Mouse (Mus musculus) forebrain, embryonic 13.5 days (tissue): ENCODE measurements around the gene 1810010D01Rik. TPM values are rescaled to one million over a fixed set of nuclear protein-coding genes. Genes with fewer than 3 reads are reported as not detected.

ENCODE experiments used
- ATAC-seq: fragments of 200-750 bp; cut with Nextera tagmentation; 2 replicates; pipeline ENCODE4 v1.8.0; 2017
- H3K27ac ChIP-seq: fragments of 300-500 bp; sonication (generic); 2 replicates; pipeline ENCODE4 v1.5.1; 2015; ENCODE audit warnings: inconsistent platforms, mild to moderate bottlenecking, moderate library complexity
- H3K27me3 ChIP-seq: fragments of 300-500 bp; sonication (generic); 2 replicates; pipeline ENCODE4 v1.6.1; 2015; ENCODE audit warnings: mild to moderate bottlenecking, inconsistent platforms
- H3K36me3 ChIP-seq: fragments of 300-500 bp; sonication (generic); 2 replicates; pipeline ENCODE4 v1.6.1; 2015; ENCODE audit warnings: mild to moderate bottlenecking, inconsistent platforms; ENCODE audit not compliant: poor library complexity, severe bottlenecking
- H3K4me1 ChIP-seq: fragments of 300-500 bp; sonication (generic); 2 replicates; pipeline ENCODE4 v1.6.1; 2015; ENCODE audit warnings: inconsistent platforms
- H3K4me2 ChIP-seq: fragments of 300-500 bp; sonication (generic); 2 replicates; pipeline ENCODE4 v1.6.1; 2015; ENCODE audit warnings: inconsistent platforms, mild to moderate bottlenecking, moderate library complexity
- H3K4me3 ChIP-seq: fragments of 300-500 bp; sonication (generic); 2 replicates; pipeline ENCODE4 v1.5.1; 2015; ENCODE audit warnings: mild to moderate bottlenecking, inconsistent platforms
- H3K9ac ChIP-seq: fragments of 300-500 bp; sonication (generic); 2 replicates; pipeline ENCODE4 v1.6.1; 2015; ENCODE audit warnings: mild to moderate bottlenecking, inconsistent platforms
- H3K9me3 ChIP-seq: fragments of 300-500 bp; sonication (generic); replicated peaks from 2 replicates; pipeline ENCODE4 v1.6.1; 2016; ENCODE audit warnings: inconsistent platforms
- WGBS: fragments of 180-500 bp; shearing (Covaris S2); methylation state at CpG from one replicate; pipeline ENCODE4 v1.1.7; 2015; 5-methylcytosine and 5-hydroxymethylcytosine counted together
- polyA plus RNA-seq: library from polyadenylated mRNA; unstranded; fragments of >200 nt; fragmentation: Nextera tagmentation; extraction: Ambion mirVana; gene quantifications from 2 replicates; pipeline ENCODE4 v1.2.1, GENCODE M21; 2015

1810010D01Rik gene
- 0.28 and 0.49 TPM in 2 replicates for polyA plus RNA-seq

DNA sequence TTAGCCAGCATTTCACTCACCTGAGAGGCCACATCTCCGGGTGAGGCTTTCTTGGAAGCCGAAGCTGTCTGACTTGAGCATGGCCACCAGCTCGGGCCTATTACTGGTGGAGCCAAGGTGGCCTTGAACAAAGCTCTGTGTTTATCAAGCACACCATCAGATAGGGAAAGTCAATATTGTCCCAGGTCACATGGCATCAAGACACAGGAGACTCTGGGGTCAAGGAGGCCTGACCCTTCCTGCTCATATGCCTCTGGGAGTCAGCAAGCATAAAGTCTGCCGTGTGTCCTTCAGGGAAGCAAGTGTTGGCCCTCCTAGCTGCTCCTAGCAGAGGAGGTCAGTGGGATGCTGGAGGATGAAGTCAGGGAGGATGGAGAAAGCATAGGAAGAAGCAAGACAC, at the start of gene 1810010D01Rik:
1810010D01Rik (minus strand) TSS at position 114 of the 400 bp plus-strand sequence.
- Histone ChIP-seq H3K9me3 (no peaks in the 10 kb centered on the region), H3K27me3 (no peaks in the 10 kb centered on the region), H3K36me3 (no peaks in the 10 kb centered on the region), H3K4me3 (no peak within 1 kb of the TSS), H3K4me2 (no peak within 1 kb of the TSS), H3K27ac (peak within 1 kb of the TSS; percentile 97), H3K4me1 (peaks cover 63% of the 10 kb centered on the region), H3K9ac (0 out of 2 replicates have a peak within 1 kb of the TSS, but pooled peaks have one; percentile 55)
- 90% methylated on average over 4 of the region's 4 CpGs for WGBS
- no peak for ATAC-seq

DNA sequence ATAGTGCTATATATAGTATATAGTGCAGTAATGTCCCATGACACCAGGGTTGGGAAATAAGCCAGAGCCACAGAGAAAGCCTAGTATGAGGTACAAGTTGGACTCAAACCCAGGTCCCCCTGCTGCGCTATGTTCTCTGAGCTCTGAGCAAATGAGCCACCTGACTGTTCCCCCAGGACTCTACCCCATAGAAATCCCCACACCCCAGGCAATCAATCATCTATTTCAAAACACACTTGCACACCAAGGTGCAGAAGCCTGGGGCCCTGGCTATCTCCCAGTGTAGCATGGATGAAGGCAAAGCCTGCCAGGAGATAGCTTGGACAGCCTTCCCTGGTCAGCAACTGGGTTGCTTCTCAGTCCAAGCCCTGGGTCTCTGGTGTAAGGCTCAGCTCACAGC, 48.2 kb upstream of the 1810010D01Rik start:
- Histone ChIP-seq H3K4me1 (0 out of 2 replicates have a peak, but pooled peaks cover 3% of the 10 kb centered on the region), H3K36me3 (no peaks in the 10 kb centered on the region), H3K9me3 (no peaks in the 10 kb centered on the region), H3K4me3 (no peak overlapping the region), H3K27me3 (no peaks in the 10 kb centered on the region), H3K9ac (no peak overlapping the region), H3K4me2 (no peak overlapping the region), H3K27ac (no peak overlapping the region)
- ATAC-seq, result no peak
- WGBS, result 94% methylated on average over 1 of the region's 1 CpGs

DNA sequence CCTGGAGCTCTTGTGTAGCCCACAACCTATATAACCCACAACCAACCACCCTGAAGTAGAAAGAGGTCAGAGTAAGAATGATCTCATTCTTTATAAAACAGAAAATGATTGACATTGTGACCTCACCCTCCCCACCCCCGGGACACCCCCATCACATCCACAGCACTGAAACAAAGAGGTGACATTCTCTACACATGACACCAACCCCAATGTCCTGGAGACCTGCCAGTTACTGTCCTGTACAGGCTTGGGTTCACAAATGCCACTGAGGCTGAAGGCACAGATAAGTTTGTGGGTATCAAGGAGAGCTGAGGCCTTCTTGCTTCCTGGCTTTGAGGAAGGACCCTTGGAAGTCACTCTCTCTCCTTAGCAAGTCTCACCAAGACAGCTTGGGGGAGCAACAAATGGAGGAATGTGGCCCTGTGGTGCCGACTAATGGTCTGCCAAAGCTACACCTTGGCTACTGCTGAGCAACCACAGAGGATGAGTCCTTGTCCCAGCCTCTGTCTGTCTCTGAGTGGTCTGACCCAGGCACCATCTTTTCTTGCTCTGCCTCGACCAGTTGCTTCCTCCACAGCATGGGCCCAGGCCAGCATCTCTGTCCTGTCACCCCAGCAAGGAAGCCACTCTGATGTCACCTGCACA, 46.2 kb upstream of the 1810010D01Rik start:
- WGBS, result 72% methylated on average over 3 of the region's 3 CpGs
- Histone ChIP-seq H3K36me3 (no peaks in the 10 kb centered on the region), H3K4me3 (no peak overlapping the region), H3K27me3 (no peaks in the 10 kb centered on the region), H3K27ac (no peak overlapping the region), H3K4me1 (0 out of 2 replicates have a peak, but pooled peaks cover 3% of the 10 kb centered on the region), H3K4me2 (no peak overlapping the region), H3K9me3 (no peaks in the 10 kb centered on the region), H3K9ac (no peak overlapping the region)
- ATAC-seq, result no peak

DNA sequence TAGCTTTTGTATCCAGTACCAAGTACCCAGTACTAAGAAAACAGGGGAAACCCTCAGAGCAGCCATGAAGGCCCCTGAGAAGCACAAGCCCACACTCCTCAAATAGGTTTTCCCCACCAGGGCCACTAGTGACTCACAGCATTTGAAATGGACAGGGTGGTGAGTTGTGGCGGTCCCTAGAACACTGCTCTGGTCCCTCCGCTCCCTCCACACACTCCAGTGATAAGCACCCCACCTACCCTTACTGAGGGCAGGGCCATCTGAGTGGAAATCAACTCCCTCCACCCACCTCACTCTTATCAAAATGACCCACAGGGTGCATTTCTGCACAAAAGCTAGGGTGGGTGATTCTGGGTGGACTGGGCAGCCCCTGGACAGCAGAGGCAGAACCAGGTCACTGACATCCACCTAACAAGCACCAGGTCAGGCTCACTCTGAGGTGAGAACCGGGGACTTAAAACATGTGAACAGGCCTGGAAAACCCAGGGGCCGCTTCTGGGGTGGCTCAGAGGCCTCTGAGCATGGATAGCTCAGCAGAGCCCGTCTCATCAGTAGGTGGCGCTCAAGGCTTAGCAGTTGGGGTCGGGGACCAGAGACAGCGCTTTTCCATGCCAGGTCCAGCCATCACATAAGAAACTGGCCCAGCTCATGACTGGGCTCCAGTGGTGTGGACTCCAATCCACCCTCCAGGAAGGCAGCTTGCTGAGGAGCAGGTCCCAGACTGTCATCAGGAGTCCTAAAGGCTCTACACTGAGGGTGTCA, 45.0 kb upstream of the 1810010D01Rik start:
- H3K9ac ChIP-seq, result peak overlapping the region; percentile 21; the same call in 1 of the 2 replicates
- H3K27ac ChIP-seq, result no peak overlapping the region

DNA sequence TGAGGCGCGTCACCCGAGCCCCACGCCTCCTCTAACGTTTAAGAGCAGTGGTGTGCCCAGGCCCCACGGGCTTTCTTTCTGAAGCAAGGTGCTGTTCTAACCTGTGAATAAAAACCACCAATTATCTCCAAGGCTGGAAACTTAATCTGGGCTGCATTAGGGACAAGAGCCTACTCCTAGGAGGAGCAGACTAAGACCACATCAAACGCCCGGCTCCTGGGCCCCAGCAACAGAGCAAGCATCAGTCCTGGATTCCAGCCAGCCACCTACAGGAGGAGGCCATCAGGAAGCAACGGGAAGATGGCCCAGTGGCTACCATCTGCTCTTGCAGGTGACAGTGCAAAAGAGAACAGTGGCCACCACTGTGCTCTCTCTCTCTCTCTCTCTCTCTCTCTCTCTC, 42.3 kb upstream of the 1810010D01Rik start:
- no peak overlapping the region for H3K4me3 ChIP-seq
- H3K9me3 ChIP-seq, result no peaks in the 10 kb centered on the region
- no peak for ATAC-seq
- H3K27ac ChIP-seq, result no peak overlapping the region
- no peaks in the 10 kb centered on the region for H3K27me3 ChIP-seq
- 72% methylated on average over 9 of the region's 9 CpGs for WGBS
- no peak overlapping the region for H3K9ac ChIP-seq
- 0 out of 2 replicates have a peak, but pooled peaks cover 3% of the 10 kb centered on the region for H3K4me1 ChIP-seq
- H3K36me3 ChIP-seq, result no peaks in the 10 kb centered on the region
- H3K4me2 ChIP-seq, result no peak overlapping the region

More for the DNA sequence above, 45.0 kb upstream of the 1810010D01Rik start:
- Histone ChIP-seq H3K36me3 (no peaks in the 10 kb centered on the region), H3K27me3 (no peaks in the 10 kb centered on the region), H3K4me1 (0 out of 2 replicates have a peak, but pooled peaks cover 3% of the 10 kb centered on the region), H3K9me3 (no peaks in the 10 kb centered on the region), H3K4me2 (no peak overlapping the region), H3K4me3 (no peak overlapping the region)
- peak; percentile 76 for ATAC-seq
- 25% methylated on average over 8 of the region's 8 CpGs for WGBS

DNA sequence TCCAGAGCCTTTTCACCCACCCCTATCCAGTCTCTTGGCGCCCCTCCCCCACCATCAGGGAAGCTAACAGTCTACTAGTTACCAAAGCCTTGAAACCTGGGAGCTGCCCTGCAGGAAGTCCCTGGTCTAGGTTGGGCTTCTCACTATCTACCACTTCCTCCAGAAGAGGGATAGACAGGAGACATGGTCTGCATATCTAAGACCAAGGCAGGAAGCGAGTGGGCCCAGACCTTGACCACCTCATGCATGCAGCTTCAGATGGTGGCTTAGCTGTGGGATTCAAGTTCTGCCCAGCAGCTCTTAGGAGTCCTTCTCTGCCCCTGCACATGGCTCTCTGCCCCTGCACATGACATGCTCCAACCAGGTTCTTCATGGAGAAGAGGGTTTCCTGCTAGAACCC, 41.0 kb upstream of the 1810010D01Rik start:
- H3K4me3 ChIP-seq, result no peak overlapping the region
- H3K9me3 ChIP-seq, result no peaks in the 10 kb centered on the region
- H3K9ac ChIP-seq, result no peak overlapping the region
- H3K27ac ChIP-seq, result no peak overlapping the region
- no peak for ATAC-seq
- 96% methylated on average over 2 of the region's 2 CpGs for WGBS
- no peaks in the 10 kb centered on the region for H3K36me3 ChIP-seq
- H3K4me1 ChIP-seq, result 0 out of 2 replicates have a peak, but pooled peaks cover 3% of the 10 kb centered on the region
- no peak overlapping the region for H3K4me2 ChIP-seq
- H3K27me3 ChIP-seq, result peaks cover 4% of the 10 kb centered on the region; the same call in 1 of the 2 replicates

DNA sequence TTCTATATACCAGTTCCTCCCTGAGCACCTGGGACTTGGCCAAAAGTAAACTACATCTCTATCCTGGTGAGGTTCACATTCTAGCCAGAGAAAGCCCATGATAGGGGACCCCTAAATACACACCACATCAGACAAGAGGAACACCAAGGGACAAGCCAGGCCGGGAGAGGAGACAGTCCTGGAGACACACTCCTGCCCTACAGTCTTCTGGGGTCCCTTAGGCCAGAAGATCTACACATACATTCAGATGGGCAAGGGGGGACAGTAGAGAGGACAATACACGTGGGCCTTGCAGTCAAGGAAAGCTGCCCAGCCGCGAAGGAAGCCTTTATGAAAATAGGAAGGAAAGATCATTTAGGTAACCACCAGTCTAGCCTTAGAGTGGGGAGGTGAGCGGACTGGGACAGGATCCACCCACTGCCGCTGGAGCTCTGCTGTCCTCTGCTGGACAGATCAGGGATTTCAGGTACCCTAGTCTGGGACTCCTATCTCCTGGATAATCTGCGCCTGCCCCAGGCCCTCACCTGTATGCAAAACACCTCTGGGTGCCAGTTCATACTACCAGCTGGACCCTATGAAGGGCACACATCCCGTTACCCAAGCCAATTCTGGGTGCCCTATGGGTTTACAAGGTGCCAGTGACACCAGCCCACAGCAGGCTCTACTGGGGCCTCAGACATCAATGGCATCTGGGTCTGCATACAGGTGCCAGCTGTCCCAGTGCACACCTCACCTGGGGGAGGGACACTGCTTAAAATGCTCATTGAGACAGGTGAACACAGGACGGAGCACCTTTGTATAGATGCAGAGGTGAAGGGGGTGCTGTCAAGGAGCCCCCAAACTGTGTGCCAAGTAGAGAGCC, 35.2 kb upstream of the 1810010D01Rik start:
- H3K9me3 ChIP-seq, result no peaks in the 10 kb centered on the region

DNA sequence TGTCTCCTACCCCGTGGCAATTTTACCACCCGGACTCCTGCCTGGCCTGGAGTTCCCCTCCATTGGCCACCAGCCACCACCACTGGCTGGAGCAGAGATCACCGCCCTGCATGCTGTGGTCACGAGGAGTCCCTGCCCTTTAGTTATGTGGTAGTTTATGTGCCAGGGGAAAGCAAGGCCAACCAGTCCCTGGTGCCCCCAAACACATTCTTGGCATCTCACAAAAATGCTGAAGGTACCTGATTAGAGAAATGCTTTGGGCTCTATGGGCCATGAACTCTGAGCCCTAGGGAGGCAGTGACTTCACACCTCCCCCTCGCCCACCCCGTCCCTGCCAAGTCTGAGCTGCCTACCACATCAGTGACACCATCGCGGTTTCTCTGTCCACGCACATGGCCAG, 34.1 kb upstream of the 1810010D01Rik start:
- WGBS, result 83% methylated on average over 9 of the region's 9 CpGs
- no peak for ATAC-seq

More for the DNA sequence above, 35.2 kb upstream of the 1810010D01Rik start:
- 16% methylated on average over 9 of the region's 9 CpGs for WGBS
- peak; percentile 87 for ATAC-seq
- Histone ChIP-seq H3K36me3 (no peaks in the 10 kb centered on the region), H3K9ac (no peak overlapping the region; the same call in 1 of the 2 replicates), H3K27ac (no peak overlapping the region), H3K27me3 (peaks cover 4% of the 10 kb centered on the region; the same call in 1 of the 2 replicates), H3K4me3 (no peak overlapping the region), H3K4me2 (no peak overlapping the region), H3K4me1 (no peaks in the 10 kb centered on the region)

DNA sequence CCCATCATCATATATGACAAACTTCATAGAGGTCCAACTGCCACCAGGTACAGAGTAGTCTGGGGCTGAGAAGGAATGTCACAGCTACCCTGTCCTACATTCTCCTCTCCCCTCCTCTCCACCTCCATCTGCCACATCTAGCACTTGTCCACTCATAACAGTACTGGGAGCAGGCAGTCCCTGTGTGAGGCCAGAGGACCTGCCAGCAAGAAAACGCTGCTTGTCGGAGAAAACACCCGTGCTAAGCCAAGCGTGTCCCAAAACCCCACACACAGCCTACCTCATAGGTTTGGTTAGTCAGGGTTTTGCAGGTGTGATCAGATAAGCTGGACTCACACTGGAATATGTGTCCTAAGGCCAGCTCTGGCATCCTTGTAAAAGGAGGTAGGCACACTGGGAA, 33.0 kb upstream of the 1810010D01Rik start:
- no peak overlapping the region for H3K9ac ChIP-seq
- no peak overlapping the region for H3K4me2 ChIP-seq
- no peak for ATAC-seq
- whole genome bisulfite sequencing, result 82% methylated on average over 4 of the region's 4 CpGs
- no peak overlapping the region for H3K4me3 ChIP-seq
- H3K4me1 ChIP-seq, result no peaks in the 10 kb centered on the region
- H3K27ac ChIP-seq, result no peak overlapping the region
- no peaks in the 10 kb centered on the region for H3K36me3 ChIP-seq
- H3K27me3 ChIP-seq, result peaks cover 4% of the 10 kb centered on the region; the same call in 1 of the 2 replicates
- no peaks in the 10 kb centered on the region for H3K9me3 ChIP-seq

More for the DNA sequence above, 34.1 kb upstream of the 1810010D01Rik start:
- Histone ChIP-seq H3K9ac (no peak overlapping the region), H3K4me3 (no peak overlapping the region), H3K4me1 (no peaks in the 10 kb centered on the region), H3K27ac (no peak overlapping the region), H3K9me3 (no peaks in the 10 kb centered on the region), H3K4me2 (no peak overlapping the region), H3K36me3 (no peaks in the 10 kb centered on the region), H3K27me3 (peaks cover 4% of the 10 kb centered on the region; the same call in 1 of the 2 replicates)

DNA sequence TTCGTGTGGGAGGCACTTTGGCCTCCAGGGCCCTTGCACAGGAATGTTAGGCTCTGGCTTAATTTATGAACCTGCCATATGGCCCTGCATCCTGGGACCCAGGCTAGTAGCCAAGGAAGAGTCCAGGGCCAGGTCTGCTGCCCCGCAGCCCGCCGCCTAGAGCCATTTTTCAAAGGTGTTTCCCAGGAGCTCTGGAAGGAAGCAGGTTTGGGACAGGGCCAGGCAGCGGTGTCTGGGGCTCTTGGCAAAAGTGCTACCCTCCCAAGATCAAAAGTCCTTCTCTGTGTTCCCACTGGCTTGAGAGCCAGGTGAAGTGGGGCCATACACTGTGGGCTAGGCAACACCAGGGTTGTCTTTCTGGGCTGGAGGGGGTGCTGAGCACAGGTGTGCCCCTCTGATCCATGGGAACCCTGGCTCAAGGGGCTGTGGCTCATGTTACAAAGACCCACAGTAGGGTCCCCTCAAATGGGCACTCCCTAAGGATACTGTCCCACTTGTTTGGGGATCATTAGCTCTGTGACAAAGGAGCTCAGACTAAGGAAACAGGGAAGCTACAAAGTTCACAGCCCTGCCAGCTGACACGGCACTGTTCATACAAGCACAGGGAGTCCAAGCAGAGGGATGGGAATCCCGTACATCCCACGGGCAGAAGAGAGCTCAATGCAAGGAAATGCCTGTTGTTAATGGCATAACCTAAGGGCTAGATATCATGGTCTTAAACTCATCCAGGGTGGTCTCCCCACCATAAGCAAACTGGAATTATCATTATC, 32.0 kb upstream of the 1810010D01Rik start:
- Histone ChIP-seq H3K9me3 (no peaks in the 10 kb centered on the region), H3K4me1 (no peaks in the 10 kb centered on the region), H3K9ac (no peak overlapping the region), H3K27ac (no peak overlapping the region), H3K27me3 (peaks cover 4% of the 10 kb centered on the region; the same call in 1 of the 2 replicates), H3K4me2 (no peak overlapping the region), H3K4me3 (no peak overlapping the region), H3K36me3 (no peaks in the 10 kb centered on the region)
- WGBS, result 69% methylated on average over 8 of the region's 8 CpGs
- no peak for ATAC-seq

DNA sequence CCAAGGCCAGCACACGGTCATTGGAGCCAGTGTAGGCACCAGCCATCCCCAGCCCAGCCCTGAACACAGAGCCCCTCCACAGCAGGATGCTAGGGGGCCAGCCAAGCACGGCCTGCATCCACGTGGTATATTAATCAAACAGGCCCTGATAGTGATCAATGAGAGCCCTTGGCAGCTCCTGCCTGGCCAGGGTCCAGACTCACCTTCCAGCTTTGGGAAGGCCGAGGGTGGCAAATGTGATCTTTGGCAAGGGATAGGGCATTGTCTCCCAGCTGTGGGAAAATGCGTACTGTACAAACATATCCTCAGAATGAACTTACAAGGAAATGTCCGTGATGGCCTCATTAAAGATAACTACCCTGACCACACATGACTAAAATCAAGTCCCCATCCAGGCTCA, 31.2 kb upstream of the 1810010D01Rik start:
- no peaks in the 10 kb centered on the region for H3K4me1 ChIP-seq
- no peak overlapping the region for H3K4me2 ChIP-seq
- no peak overlapping the region for H3K27ac ChIP-seq
- H3K36me3 ChIP-seq, result no peaks in the 10 kb centered on the region
- H3K9me3 ChIP-seq, result no peaks in the 10 kb centered on the region
- WGBS, result 69% methylated on average over 6 of the region's 6 CpGs
- ATAC-seq, result no peak
- no peak overlapping the region for H3K9ac ChIP-seq
- no peak overlapping the region for H3K4me3 ChIP-seq
- no peaks in the 10 kb centered on the region for H3K27me3 ChIP-seq
